Mouse (Mus musculus) embryo, embryonic 10 days (tissue): ENCODE measurements around the gene Lrrc10.
"Not testable (repeated sequence)": the region's sequence is repeated elsewhere in the genome, so short reads cannot be mapped to it uniquely, and the experiment has no call there.

ENCODE experiments used
- DNase-seq: peaks from one replicate; pipeline ENCODE4 v3.0.0-alpha.2; 2015; ENCODE audit warnings: low spot score

Gene Lrrc10

GRCm38 (mm10) chr10:117045175-117046056, at the start of gene Lrrc10:
TSS of gene Lrrc10 (plus strand) at chr10:117045341.
- peak; percentile 41 for DNase-seq

- no peak for DNase-seq
Measured at GRCm38 (mm10) chr10:116995584-116996235, 49.4 kb upstream of the Lrrc10 start.

GRCm38 (mm10) chr10:116996236-116996600, 48.9 kb upstream of the Lrrc10 start:
- no peak for DNase-seq

- DNase-seq: no peak
Measured at GRCm38 (mm10) chr10:116998716-116999455, 46.3 kb upstream of the Lrrc10 start.

GRCm38 (mm10) chr10:117000975-117001374, 44.2 kb upstream of the Lrrc10 start:
- no peak for DNase-seq

GRCm38 (mm10) chr10:117004695-117005094, 40.4 kb upstream of the Lrrc10 start:
- DNase-seq: no peak

GRCm38 (mm10) chr10:117005707-117006464, 39.3 kb upstream of the Lrrc10 start:
- no peak for DNase-seq

GRCm38 (mm10) chr10:117009691-117010090, 35.5 kb upstream of the Lrrc10 start:
- no peak for DNase-seq

GRCm38 (mm10) chr10:117011047-117011446, 34.1 kb upstream of the Lrrc10 start:
- DNase-seq: no peak

- DNase-seq: peak; percentile 75
Measured at GRCm38 (mm10) chr10:117013689-117014390, 31.3 kb upstream of the Lrrc10 start.

GRCm38 (mm10) chr10:117014565-117014964, 30.6 kb upstream of the Lrrc10 start:
- no peak for DNase-seq

GRCm38 (mm10) chr10:117018281-117018840, 26.8 kb upstream of the Lrrc10 start:
- no peak for DNase-seq

- peak; percentile 92 for DNase-seq
Measured at GRCm38 (mm10) chr10:117021020-117021754, 24.0 kb upstream of the Lrrc10 start.

- no peak for DNase-seq
Measured at GRCm38 (mm10) chr10:117023693-117024092, 21.4 kb upstream of the Lrrc10 start.

- DNase-seq: not testable (repeated sequence)
Measured at GRCm38 (mm10) chr10:117025776-117026175, 19.4 kb upstream of the Lrrc10 start.

- DNase-seq: no peak
Measured at GRCm38 (mm10) chr10:117026176-117026575, 19.0 kb upstream of the Lrrc10 start.

GRCm38 (mm10) chr10:117031160-117031559, 14.0 kb upstream of the Lrrc10 start:
- no peak for DNase-seq

- peak; percentile 85 for DNase-seq
Measured at GRCm38 (mm10) chr10:117033785-117034184, 11.4 kb upstream of the Lrrc10 start.

- DNase-seq: peak; percentile 52
Measured at GRCm38 (mm10) chr10:117040355-117040754, 4.8 kb upstream of the Lrrc10 start.

GRCm38 (mm10) chr10:117042295-117042694, 2.8 kb upstream of the Lrrc10 start:
- no peak for DNase-seq
